14 mouse cellular contexts compared by ENCODE assay signal in genomic region chr1:155650121-155650846, GRCm38 (mm10).
DNase-seq lines count a peak whose midpoint lies in the region; ATAC-seq lines count a peak whose summit lies in the region.
"Had no signal": no experiment of that assay in that cellular context is flagged by ENCODE, and none has a peak within 500 bp of the region (broad histone marks: within the 10 kb centered on the region; RNA-seq: fewer than 3 reads in every experiment).

No protein-coding gene starts in this region.

- no peak overlapping the region for H3K9ac ChIP-seq in midbrain, embryonic 11.5 days (ENCODE audit: low read length)
- H3K9ac ChIP-seq: embryonic facial prominence, embryonic 15.5 days; forebrain, postnatal 0 days; heart, embryonic 13.5 days; liver, embryonic 13.5 days; neural tube, embryonic 15.5 days had no signal

- no peaks in the 10 kb centered on the region; the same call in 1 of the 2 replicates for H3K27me3 ChIP-seq in midbrain, embryonic 11.5 days (ENCODE audit: control insufficient read depth, insufficient read depth, low read length)
- peaks cover 53% of the 10 kb centered on the region for H3K27me3 ChIP-seq in midbrain, embryonic 10.5 days (ENCODE audit: low read depth, poor library complexity, severe bottlenecking)
- H3K27me3 ChIP-seq: embryonic facial prominence, embryonic 15.5 days; heart, embryonic 13.5 days; liver, embryonic 13.5 days; neural tube, embryonic 15.5 days had no signal

- H3K36me3 ChIP-seq in midbrain, embryonic 11.5 days (ENCODE audit: control insufficient read depth, insufficient read depth, low read length) = no peaks in the 10 kb centered on the region
- no peaks in the 10 kb centered on the region for H3K36me3 ChIP-seq in midbrain, embryonic 10.5 days
- H3K36me3 ChIP-seq: embryonic facial prominence, embryonic 15.5 days; heart, embryonic 13.5 days; liver, embryonic 13.5 days; neural tube, embryonic 15.5 days had no signal

- H3K4me3 ChIP-seq in midbrain, embryonic 11.5 days (ENCODE audit: low read depth, low read length) = no peak overlapping the region
- H3K4me3 ChIP-seq in midbrain, embryonic 10.5 days = no peak overlapping the region
- H3K4me3 ChIP-seq: embryonic facial prominence, embryonic 15.5 days; heart, embryonic 13.5 days; liver, embryonic 13.5 days; neural tube, embryonic 15.5 days had no signal

- ATAC-seq in midbrain, embryonic 11.5 days (ENCODE audit: low FRiP score) = no peak
- ATAC-seq in erythroid progenitor cell, adult 5-6 weeks (replicated peaks; ENCODE audit: low FRiP score, poor library complexity, severe bottlenecking) = no peak
- ATAC-seq: forebrain, postnatal 0 days; hindbrain, embryonic 16.5 days had no signal

- DNase-seq in heart, postnatal 10 days = peak; percentile 24 to 30
- no peak for DNase-seq in heart, postnatal 25 days (ENCODE audit: low spot score)
- DNase-seq in midbrain, embryonic 11.5 days (ENCODE audit: low spot score, missing footprints) = peak; percentile 77
- no peak for DNase-seq in midbrain, embryonic 10.5 days (ENCODE audit: low spot score)
- DNase-seq in cerebellum, postnatal 10 days = peak; percentile 67 to 76
- peak; percentile 83 for DNase-seq in retina, postnatal 1 day
- DNase-seq: forebrain, postnatal 0 days; kidney, postnatal 25 days; liver, embryonic 13.5 days had no signal

- no peaks in the 10 kb centered on the region for H3K9me3 ChIP-seq in midbrain, embryonic 11.5 days (ENCODE audit: control insufficient read depth, low read length)
- H3K9me3 ChIP-seq in midbrain, embryonic 10.5 days (replicated peaks) = no peaks in the 10 kb centered on the region
- H3K9me3 ChIP-seq: embryonic facial prominence, embryonic 15.5 days; heart, embryonic 13.5 days; liver, embryonic 13.5 days; neural tube, embryonic 15.5 days had no signal

- intact Hi-C loops in heart, postnatal 10 days (cut with DNase I) = no loop called here
- intact Hi-C loops in heart, postnatal 25 days (cut with DNase I) = no loop called here

- H3K4me2 ChIP-seq in midbrain, embryonic 11.5 days = no peak overlapping the region
- H3K4me2 ChIP-seq: embryonic facial prominence, embryonic 15.5 days; heart, embryonic 13.5 days; liver, embryonic 13.5 days; neural tube, embryonic 15.5 days had no signal

- H3K27ac ChIP-seq in midbrain, embryonic 11.5 days (ENCODE audit: low read depth, low read length) = no peak overlapping the region
- H3K27ac ChIP-seq in midbrain, embryonic 10.5 days (replicated peaks) = no peak overlapping the region
- H3K27ac ChIP-seq: embryonic facial prominence, embryonic 15.5 days; heart, embryonic 13.5 days; liver, embryonic 13.5 days; neural tube, embryonic 15.5 days had no signal

- 68% methylated on average over 9 of the region's 9 CpGs for WGBS in midbrain, embryonic 11.5 days
- 71% methylated on average over 9 of the region's 9 CpGs for WGBS in midbrain, embryonic 10.5 days

- peaks cover 18% of the 10 kb centered on the region for H3K4me1 ChIP-seq in midbrain, embryonic 11.5 days (ENCODE audit: control insufficient read depth, insufficient read depth, low read length)
- peaks cover 34% of the 10 kb centered on the region for H3K4me1 ChIP-seq in midbrain, embryonic 10.5 days
- H3K4me1 ChIP-seq: embryonic facial prominence, embryonic 15.5 days; liver, embryonic 13.5 days had no signal

Comparison
In these comparisons a context has a peak if more than half of its experiments do, and no peak if none do; other contexts are left out.
1. DNase-seq: peak in heart, postnatal 10 days (2 of 2), midbrain, embryonic 11.5 days (single experiment), cerebellum, postnatal 10 days (2 of 2) and retina, postnatal 1 day (single experiment); none in heart, postnatal 25 days (single experiment) and midbrain, embryonic 10.5 days (single experiment).